Mouse (Mus musculus) lung, embryonic 15.5 days (tissue): ENCODE data around the gene 4932414N04Rik. TPM values are rescaled to one million over a fixed set of nuclear protein-coding genes. Genes with fewer than 3 reads are reported as not detected.

Experiments used
- ATAC-seq: fragments of 200-750 bp; cut with Nextera tagmentation; 2 replicates; pipeline ENCODE4 v1.8.0; 2017; ENCODE audit warnings: moderate number of reproducible peaks, borderline replicate concordance; ENCODE audit not compliant: low FRiP score, low TSS enrichment; ENCODE audit errors: extremely low read depth
- H3K27ac ChIP-seq: fragments of 300-500 bp; sonication (generic); 2 replicates; pipeline ENCODE4 v1.5.1; 2015; ENCODE audit warnings: moderate library complexity, mild to moderate bottlenecking, inconsistent platforms
- H3K27me3 ChIP-seq: fragments of 300-500 bp; sonication (generic); 2 replicates; pipeline ENCODE4 v1.6.1; 2015; ENCODE audit warnings: inconsistent platforms
- H3K36me3 ChIP-seq: fragments of 300-500 bp; sonication (generic); 2 replicates; pipeline ENCODE4 v1.6.1; 2015; ENCODE audit warnings: inconsistent platforms
- H3K4me1 ChIP-seq: fragments of 300-500 bp; sonication (generic); 2 replicates; pipeline ENCODE4 v1.6.1; 2015; ENCODE audit warnings: inconsistent platforms
- H3K4me2 ChIP-seq: fragments of 300-500 bp; sonication (generic); 2 replicates; pipeline ENCODE4 v1.6.1; 2015; ENCODE audit warnings: inconsistent platforms, mild to moderate bottlenecking, moderate library complexity
- H3K4me3 ChIP-seq: fragments of 300-500 bp; sonication (generic); 2 replicates; pipeline ENCODE4 v1.5.1; 2015; ENCODE audit warnings: mild to moderate bottlenecking, inconsistent platforms
- H3K9ac ChIP-seq: fragments of 300-500 bp; sonication (generic); 2 replicates; pipeline ENCODE4 v1.6.1; 2015; ENCODE audit warnings: inconsistent platforms
- H3K9me3 ChIP-seq: fragments of 300-500 bp; sonication (generic); 2 replicates; pipeline ENCODE4 v1.6.1; 2016; ENCODE audit warnings: inconsistent platforms
- WGBS: fragments of 180-500 bp; shearing (Covaris S2); methylation state at CpG from one replicate; pipeline ENCODE4 v1.1.7; 2015; 5-methylcytosine and 5-hydroxymethylcytosine counted together
- polyA plus RNA-seq: library from polyadenylated mRNA; unstranded; fragments of >200 nt; fragmentation: Nextera tagmentation; extraction: Ambion mirVana; gene quantifications from 2 replicates; pipeline ENCODE4 v1.2.1, GENCODE M21; 2015

The 4932414N04Rik gene
- polyA plus RNA-seq, 1 experiment from 2014 or later, result not detected

DNA sequence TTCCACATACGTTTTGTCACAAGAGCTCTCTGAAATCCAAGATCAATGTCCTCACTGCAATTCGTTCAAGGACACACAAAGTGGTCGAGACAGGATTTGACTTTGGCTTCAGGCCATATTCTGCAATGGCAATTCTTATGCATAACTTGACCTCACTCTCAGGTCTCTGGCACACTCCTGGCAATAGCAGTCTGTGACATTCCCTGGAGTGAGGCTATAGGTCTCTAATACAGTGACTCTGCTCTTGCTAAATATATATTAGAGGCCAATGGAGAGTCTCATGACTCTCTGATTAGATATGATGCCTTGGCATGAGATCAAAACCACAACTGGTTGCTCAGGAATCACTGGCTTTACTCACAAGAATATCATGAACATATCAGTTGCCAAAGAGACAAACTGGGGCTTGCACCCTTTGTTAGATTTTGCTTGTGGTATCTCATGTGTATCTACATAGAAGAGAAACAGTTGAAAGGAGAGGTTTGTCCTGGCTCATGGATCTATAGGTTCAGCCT, 130.9 kb downstream of the 4932414N04Rik start:
- H3K4me1 ChIP-seq, result peaks cover 15% of the 10 kb centered on the region; the same call in 1 of the 2 replicates
- no peak overlapping the region for H3K27ac ChIP-seq
- no peaks in the 10 kb centered on the region for H3K36me3 ChIP-seq
- ATAC-seq, result no peak
- H3K9ac ChIP-seq, result no peak overlapping the region
- no peaks in the 10 kb centered on the region for H3K9me3 ChIP-seq
- no peaks in the 10 kb centered on the region for H3K27me3 ChIP-seq
- H3K4me2 ChIP-seq, result no peak overlapping the region
- H3K4me3 ChIP-seq, result no peak overlapping the region
- WGBS, result 30% methylated on average over 3 of the region's 3 CpGs

DNA sequence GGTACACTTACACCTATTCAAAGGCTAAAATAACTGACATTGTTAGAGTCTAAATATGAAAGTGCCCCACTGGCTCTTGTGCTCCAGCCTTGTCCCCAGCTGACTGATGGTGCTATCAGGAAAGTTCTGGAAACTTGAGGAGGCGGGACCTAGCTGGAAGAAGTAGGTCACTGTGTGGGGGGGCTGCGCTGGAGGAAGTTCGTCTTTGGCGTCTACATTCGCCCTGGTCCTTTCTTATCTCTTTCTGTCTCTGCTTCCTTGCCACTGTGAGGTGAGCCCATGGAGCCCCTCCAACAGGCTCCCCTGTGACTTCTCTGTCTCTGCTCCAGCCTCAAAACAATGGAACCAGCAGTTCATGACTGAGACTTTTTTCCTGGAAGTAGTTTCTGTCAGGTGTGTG, 136.0 kb downstream of the 4932414N04Rik start:
- H3K36me3 ChIP-seq, result no peaks in the 10 kb centered on the region
- H3K27me3 ChIP-seq, result no peaks in the 10 kb centered on the region
- ATAC-seq, result no peak
- no peak overlapping the region for H3K9ac ChIP-seq
- H3K4me2 ChIP-seq, result no peak overlapping the region
- H3K4me1 ChIP-seq, result peaks cover 10% of the 10 kb centered on the region
- H3K9me3 ChIP-seq, result no peaks in the 10 kb centered on the region
- H3K4me3 ChIP-seq, result no peak overlapping the region
- no peak overlapping the region for H3K27ac ChIP-seq
- WGBS, result 72% methylated on average over 5 of the region's 5 CpGs

DNA sequence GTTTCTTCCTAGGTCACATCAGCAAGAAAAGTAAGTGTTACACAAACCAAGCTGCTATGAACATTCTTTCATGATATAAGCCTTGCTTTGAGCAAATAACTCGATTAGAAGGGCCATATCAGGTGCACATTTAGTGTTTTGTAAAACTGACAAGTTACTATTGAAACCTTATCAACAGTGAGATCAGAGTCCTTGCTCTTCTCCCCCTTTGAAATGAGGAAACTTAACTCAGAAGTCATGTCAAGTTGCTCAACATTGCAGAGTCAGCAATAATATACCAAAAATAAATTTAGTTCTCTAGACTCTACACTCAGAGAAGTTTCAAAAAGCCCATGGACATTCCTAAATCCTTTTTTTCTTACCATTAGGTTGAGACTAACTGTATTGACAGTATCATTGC, 137.2 kb downstream of the 4932414N04Rik start:
- ATAC-seq, result no peak
- no peak overlapping the region for H3K4me3 ChIP-seq
- H3K4me1 ChIP-seq, result peaks cover 7% of the 10 kb centered on the region; the same call in 1 of the 2 replicates
- no peaks in the 10 kb centered on the region for H3K9me3 ChIP-seq
- no peaks in the 10 kb centered on the region for H3K36me3 ChIP-seq
- no peak overlapping the region for H3K4me2 ChIP-seq
- H3K27me3 ChIP-seq, result no peaks in the 10 kb centered on the region
- WGBS, result 47% methylated on average over 1 of the region's 1 CpGs
- no peak overlapping the region for H3K9ac ChIP-seq
- no peak overlapping the region for H3K27ac ChIP-seq

DNA sequence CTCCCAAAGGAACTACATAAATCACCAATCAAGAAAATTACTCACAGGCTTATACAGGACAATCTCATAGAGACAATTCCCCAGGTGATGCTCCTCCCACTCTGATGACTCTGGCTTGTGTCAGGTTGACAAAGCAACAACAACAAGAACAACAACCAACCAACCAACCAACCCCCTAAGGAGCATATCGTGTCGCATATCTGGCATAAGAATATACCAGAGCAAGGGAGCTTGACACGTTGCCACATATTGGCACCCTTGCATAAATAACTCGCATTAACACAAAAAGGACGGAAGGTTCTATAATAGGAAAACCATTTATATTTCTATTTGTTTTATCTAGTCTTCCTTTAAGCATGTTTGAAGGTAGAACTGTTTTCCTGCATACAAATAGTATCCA, 137.9 kb downstream of the 4932414N04Rik start:
- 91% methylated on average over 5 of the region's 5 CpGs for WGBS
- Histone ChIP-seq H3K4me1 (peaks cover 7% of the 10 kb centered on the region; the same call in 1 of the 2 replicates), H3K27ac (no peak overlapping the region), H3K9ac (no peak overlapping the region), H3K36me3 (no peaks in the 10 kb centered on the region), H3K27me3 (no peaks in the 10 kb centered on the region), H3K4me2 (no peak overlapping the region), H3K9me3 (no peaks in the 10 kb centered on the region), H3K4me3 (no peak overlapping the region)
- no peak for ATAC-seq

DNA sequence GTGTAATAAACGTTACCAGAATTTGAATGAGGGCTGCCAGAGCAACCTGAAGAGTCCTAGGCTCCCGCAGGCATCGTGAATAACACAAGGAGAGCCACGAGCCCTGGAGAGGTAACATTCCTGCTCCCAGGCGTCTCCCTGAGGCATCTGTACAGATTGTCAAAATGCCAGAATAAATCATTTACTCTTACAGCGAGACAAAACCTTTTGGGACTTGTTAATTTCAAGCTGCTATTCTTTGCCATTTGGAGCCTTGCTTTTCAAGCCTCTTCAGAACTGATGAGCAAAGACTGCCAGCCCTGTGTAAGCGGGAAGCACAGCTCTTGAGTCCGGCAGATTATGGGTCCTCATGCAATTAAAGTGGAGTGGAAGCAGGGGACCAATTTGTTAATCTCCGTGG, 138.3 kb downstream of the 4932414N04Rik start:
- no peak for ATAC-seq
- Histone ChIP-seq H3K36me3 (no peaks in the 10 kb centered on the region), H3K9ac (no peak overlapping the region), H3K4me3 (no peak overlapping the region), H3K4me1 (peaks cover 7% of the 10 kb centered on the region; the same call in 1 of the 2 replicates), H3K27me3 (no peaks in the 10 kb centered on the region), H3K4me2 (no peak overlapping the region), H3K27ac (no peak overlapping the region), H3K9me3 (no peaks in the 10 kb centered on the region)
- 44% methylated on average over 9 of the region's 9 CpGs for WGBS

DNA sequence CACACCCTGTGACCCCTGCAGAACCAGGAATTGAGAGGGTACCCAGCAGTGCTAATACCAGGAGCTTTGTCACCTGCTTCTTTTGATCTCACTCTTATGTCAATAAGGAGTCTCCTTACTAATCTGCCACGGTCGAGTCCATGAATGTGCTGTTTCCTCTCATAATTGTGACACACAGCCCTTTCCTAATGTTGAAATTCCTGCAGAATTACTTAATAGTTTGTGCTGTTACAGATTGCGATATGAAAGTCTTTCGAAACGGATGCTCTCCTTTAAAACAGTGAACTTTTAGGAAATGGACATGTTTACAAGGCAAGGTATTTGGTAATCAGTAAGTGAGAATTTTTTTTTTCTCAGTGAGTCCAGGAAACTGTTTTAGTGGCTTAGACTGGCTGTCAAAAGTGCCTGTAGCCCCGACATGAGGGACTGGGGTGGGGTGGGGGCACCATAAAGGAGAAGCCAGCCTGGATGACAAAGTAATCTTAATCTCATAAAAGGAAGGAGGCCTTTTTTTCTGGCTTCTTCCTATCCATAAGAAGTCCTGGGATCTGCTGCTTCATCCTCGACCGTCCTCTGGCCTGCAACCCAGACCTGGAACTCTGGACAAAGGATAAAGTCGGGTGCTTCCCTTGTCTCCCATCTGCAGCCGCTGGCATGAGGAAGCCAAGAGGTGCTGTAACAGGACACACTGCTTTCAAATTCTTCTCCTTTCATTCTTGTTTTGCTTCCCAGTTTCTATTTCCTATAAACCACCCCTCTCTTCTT, 139.9 kb downstream of the 4932414N04Rik start:
- Histone ChIP-seq H3K9ac (no peak overlapping the region), H3K9me3 (no peaks in the 10 kb centered on the region), H3K4me3 (no peak overlapping the region), H3K4me2 (no peak overlapping the region), H3K36me3 (no peaks in the 10 kb centered on the region), H3K27me3 (no peaks in the 10 kb centered on the region), H3K27ac (no peak overlapping the region), H3K4me1 (peaks cover 7% of the 10 kb centered on the region; the same call in 1 of the 2 replicates)
- peak; percentile 19; the same call in 1 of the 2 replicates for ATAC-seq
- 44% methylated on average over 10 of the region's 10 CpGs for WGBS

DNA sequence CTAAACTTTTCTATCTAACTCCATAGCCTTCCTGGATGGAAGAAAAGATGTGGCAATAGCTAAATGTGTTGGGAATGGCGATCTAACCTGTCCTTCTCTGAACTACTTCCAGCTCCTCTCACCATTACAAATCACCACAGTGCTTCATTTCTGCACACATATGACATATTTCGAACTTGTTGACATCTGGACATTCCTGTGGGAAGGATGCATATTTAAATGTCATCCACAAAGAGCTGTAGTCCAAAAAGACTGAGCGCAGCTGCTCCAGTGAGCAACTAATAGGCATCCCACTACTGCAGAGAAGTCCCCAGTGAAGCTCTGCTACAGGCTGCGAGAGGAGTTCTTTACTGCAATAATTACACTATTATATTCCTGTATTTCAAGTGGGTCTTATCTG, 140.8 kb downstream of the 4932414N04Rik start:
- no peaks in the 10 kb centered on the region for H3K9me3 ChIP-seq

More for the DNA sequence above, 140.8 kb downstream of the 4932414N04Rik start:
- Histone ChIP-seq H3K4me3 (no peak overlapping the region), H3K4me2 (no peak overlapping the region), H3K4me1 (peaks cover 7% of the 10 kb centered on the region; the same call in 1 of the 2 replicates), H3K27me3 (no peaks in the 10 kb centered on the region), H3K36me3 (no peaks in the 10 kb centered on the region), H3K27ac (no peak overlapping the region), H3K9ac (no peak overlapping the region)
- ATAC-seq, result no peak
- WGBS, result 71% methylated on average over 4 of the region's 4 CpGs

Other genes starting within 250 kb of the 4932414N04Rik start
- 19.3 and 19.4 TPM in 2 replicates for gene Stk39, start 184.2 kb upstream of the 4932414N04Rik start, polyA plus RNA-seq
- not detected in 2 replicates for gene 4933409G03Rik, start 74.1 kb upstream of the 4932414N04Rik start, polyA plus RNA-seq
- gene Cers6, start 205.0 kb downstream of the 4932414N04Rik start, polyA plus RNA-seq, result 18.9 and 21.3 TPM in 2 replicates